Mouse (Mus musculus) CH12.LX (cell line): Measurements from ENCODE around the gene Hkdc1. TPM values are rescaled to one million over a fixed set of nuclear protein-coding genes. Genes with fewer than 3 reads are reported as not detected.

Experiments
- DNase-seq: peaks from one replicate; pipeline ENCODE4 v3.0.0-alpha.2; 2013; ENCODE audit errors: extremely low read depth
- H3K27ac ChIP-seq: 2 replicates; pipeline ENCODE4 v1.5.1; 2012; ENCODE audit warnings: low read depth, mild to moderate bottlenecking, control low read depth, moderate library complexity; ENCODE audit not compliant: insufficient read depth
- H3K27me3 ChIP-seq: replicated peaks from 2 replicates; pipeline ENCODE3; 2012; ENCODE audit warnings: inconsistent platforms
- H3K36me3 ChIP-seq, 2 experiments: replicated peaks in 1 of 2; 2 replicates each; pipeline versions ENCODE3 to v1.6.1; 2012; ENCODE audit warnings: inconsistent platforms in 1 of 2, low read length in 1 of 2, mild to moderate bottlenecking in 1 of 2, mixed read lengths in 1 of 2, moderate library complexity in 1 of 2; ENCODE audit not compliant: control insufficient read depth in 1 of 2, insufficient read depth in 1 of 2
- H3K4me1 ChIP-seq, 2 experiments: 2 replicates each; pipeline ENCODE4 v1.6.1; 2012; ENCODE audit warnings: inconsistent platforms in 1 of 2, moderate library complexity in 1 of 2; ENCODE audit not compliant: insufficient read depth in 2 of 2, control insufficient read depth in 1 of 2
- H3K4me2 ChIP-seq: 2 replicates; pipeline ENCODE4 v1.6.1; 2012; ENCODE audit warnings: low read depth, mild to moderate bottlenecking, control low read depth; ENCODE audit not compliant: poor library complexity, insufficient read depth, severe bottlenecking
- H3K4me3 ChIP-seq, 3 experiments: fragments of 150-350 bp in 1 of 3; sonication (generic) in 1 of 3; replicated peaks in 1 of 3; 2 replicates each; pipeline versions ENCODE3 to v1.5.1; 2011 to 2012; ENCODE audit warnings: low read depth in 2 of 3, low read length in 2 of 3, mild to moderate bottlenecking in 2 of 3, moderate library complexity in 2 of 3, control low read depth in 1 of 3, improper control_type of control experiment in 1 of 3, inconsistent platforms in 1 of 3, mixed read lengths in 1 of 3; ENCODE audit not compliant: poor library complexity in 1 of 3
- H3K79me2 ChIP-seq: replicated peaks from 2 replicates; pipeline ENCODE4 v1.6.1; 2012; ENCODE audit warnings: mild to moderate bottlenecking, moderate library complexity; ENCODE audit not compliant: control insufficient read depth, poor library complexity, insufficient read depth, severe bottlenecking; ENCODE audit errors: extremely low read depth
- H3K9ac ChIP-seq: 2 replicates; pipeline ENCODE4 v1.6.1; 2012; ENCODE audit warnings: low read depth, mild to moderate bottlenecking, control low read depth, moderate library complexity; ENCODE audit not compliant: insufficient read depth
- H3K9me3 ChIP-seq: replicated peaks from 2 replicates; pipeline ENCODE3; 2012; ENCODE audit warnings: low read length, inconsistent platforms, mixed read lengths
- BHLHE40 ChIP-seq: IDR thresholded peaks from 2 replicates; pipeline ENCODE4 v1.6.1; 2011; ENCODE audit warnings: mild to moderate bottlenecking, low read depth, low read length, improper control_type of control experiment
- CHD1 ChIP-seq: IDR thresholded peaks from 2 replicates; pipeline ENCODE4 v1.6.1; 2012; ENCODE audit warnings: low read depth, low read length, improper control_type of control experiment, inconsistent platforms
- CTCF ChIP-seq, 2 experiments: IDR thresholded peaks in 1 of 2; conservative IDR thresholded peaks in 1 of 2; 2 replicates each; pipeline ENCODE4 v1.5.1; 2011 to 2012; ENCODE audit warnings: low read depth in 2 of 2, low read length in 2 of 2, improper control_type of control experiment in 1 of 2, inconsistent platforms in 1 of 2, mild to moderate bottlenecking in 1 of 2, moderate library complexity in 1 of 2
- EP300 ChIP-seq: IDR thresholded peaks from 2 replicates; pipeline ENCODE4 v1.6.1; 2011; ENCODE audit warnings: low read length, improper control_type of control experiment
- ETS1 ChIP-seq: conservative IDR thresholded peaks from 2 replicates; pipeline ENCODE4 v1.6.1; 2012; ENCODE audit warnings: low read depth, mild to moderate bottlenecking, inconsistent platforms, low read length, improper control_type of control experiment, moderate library complexity
- JUN ChIP-seq: IDR thresholded peaks from 2 replicates; pipeline ENCODE4 v1.6.1; 2011; ENCODE audit warnings: low read depth, mild to moderate bottlenecking, low read length, improper control_type of control experiment, moderate library complexity; ENCODE audit not compliant: insufficient read depth
- KAT2A ChIP-seq: IDR thresholded peaks from 2 replicates; pipeline ENCODE4 v1.6.1; 2012; ENCODE audit warnings: low read length, improper control_type of control experiment, inconsistent platforms; ENCODE audit not compliant: insufficient replicate concordance
- MAFK ChIP-seq: IDR thresholded peaks from 2 replicates; pipeline ENCODE4 v1.6.1; 2011; ENCODE audit warnings: low read length, improper control_type of control experiment; ENCODE audit not compliant: insufficient replicate concordance
- MAX ChIP-seq: IDR thresholded peaks from 2 replicates; pipeline ENCODE4 v1.6.1; 2011; ENCODE audit warnings: low read length, improper control_type of control experiment
- MAZ ChIP-seq: IDR thresholded peaks from 2 replicates; pipeline ENCODE4 v1.6.1; 2012; ENCODE audit warnings: low read depth, mild to moderate bottlenecking, inconsistent platforms, low read length, improper control_type of control experiment, moderate library complexity
- MXI1 ChIP-seq: IDR thresholded peaks from 2 replicates; pipeline ENCODE4 v1.6.1; 2011; ENCODE audit warnings: mild to moderate bottlenecking, low read depth, low read length, improper control_type of control experiment
- MYC ChIP-seq: IDR thresholded peaks from 2 replicates; pipeline ENCODE4 v1.6.1; 2011; ENCODE audit warnings: low read depth, mild to moderate bottlenecking, improper control_type of control experiment, low read length
- PAX5 ChIP-seq: IDR thresholded peaks from 2 replicates; pipeline ENCODE4 v1.6.1; 2012; ENCODE audit warnings: low read length, inconsistent platforms, mixed read lengths
- RAD21 ChIP-seq: IDR thresholded peaks from 2 replicates; pipeline ENCODE4 v1.6.1; 2011; ENCODE audit warnings: low read depth, mild to moderate bottlenecking, low read length, improper control_type of control experiment, moderate library complexity
- RCOR1 ChIP-seq: conservative IDR thresholded peaks from 2 replicates; pipeline ENCODE4 v1.6.1; 2012; ENCODE audit warnings: low read depth, mild to moderate bottlenecking, inconsistent platforms, low read length, improper control_type of control experiment
- SIN3A ChIP-seq: IDR thresholded peaks from 2 replicates; pipeline ENCODE4 v1.6.1; 2012; ENCODE audit warnings: low read length, improper control_type of control experiment, inconsistent platforms
- SMC3 ChIP-seq: IDR thresholded peaks from 2 replicates; pipeline ENCODE4 v1.6.1; 2011; ENCODE audit warnings: low read depth, low read length, improper control_type of control experiment
- UBTF ChIP-seq: IDR thresholded peaks from 2 replicates; pipeline ENCODE4 v1.6.1; 2012; ENCODE audit warnings: low read depth, mild to moderate bottlenecking, inconsistent platforms, low read length, improper control_type of control experiment, moderate library complexity
- USF1 ChIP-seq: IDR thresholded peaks from 2 replicates; pipeline ENCODE4 v1.6.1; 2014; ENCODE audit warnings: low read depth, mild to moderate bottlenecking, inconsistent platforms, low read length, improper control_type of control experiment
- USF2 ChIP-seq: conservative IDR thresholded peaks from 2 replicates; pipeline ENCODE4 v1.6.1; 2011; ENCODE audit warnings: low read depth, low read length, improper control_type of control experiment
- ZC3H11A ChIP-seq: IDR thresholded peaks from 2 replicates; pipeline ENCODE4 v1.6.1; 2012; ENCODE audit warnings: low read depth, mild to moderate bottlenecking, inconsistent platforms, low read length, improper control_type of control experiment
- ZMIZ1 ChIP-seq: IDR thresholded peaks from 2 replicates; pipeline ENCODE4 v1.6.1; 2012; ENCODE audit warnings: low read depth, mild to moderate bottlenecking, inconsistent platforms, low read length, improper control_type of control experiment
- dilution Hi-C: fragments of 300-500 bp; cut with MboI; formaldehyde crosslinking; loops from 2 replicates; pipeline ENCODE4 v1.14.3; 2020; ENCODE audit warnings: low sequenced_read_pairs; ENCODE audit not compliant: extremely low pct_unique_long_range_greater_than_20kb, extremely low pct_ligation_motif_present
- in situ Hi-C: fragments of 300-500 bp; cut with MboI; formaldehyde crosslinking; loops from 3 replicates; pipeline ENCODE4 v1.14.3; 2019; ENCODE audit warnings: low sequenced_read_pairs, low pct_ligation_motif_present, low pct_unique_long_range_greater_than_20kb, mixed read lengths
- polyA plus RNA-seq: library from polyadenylated mRNA; unstranded; fragments of >175 nt; gene quantifications from 2 replicates; pipeline ENCODE4 v1.2.1, GENCODE M21; 2012; ENCODE audit warnings: low read depth; ENCODE audit not compliant: insufficient read length
- total RNA-seq, 2 experiments: library from RNA; depleted of rRNA; stranded (reverse); fragments of 300-350 nt in 1 of 2; fragments of >200 nt in 1 of 2; gene quantifications; 2 replicates each; pipeline ENCODE4 v1.2.3; 2012 to 2014

The Hkdc1 gene
- total and polyA plus RNA-seq, 3 experiments: not detected

GRCm38 (mm10) chr10:62379808-62380207 lies 42.5 kb downstream of the Hkdc1 start, which contains the start of gene Hk1:
Hk1 (minus strand) TSS chr10:62379908.
- no peaks in the 10 kb centered on the region for H3K36me3 ChIP-seq

GRCm38 (mm10) chr10:62358827-62359226 lies 63.5 kb downstream of the Hkdc1 start:
- in situ Hi-C loops: no loop called here
- H3K9me3 ChIP-seq: no peaks in the 10 kb centered on the region
- dilution Hi-C loops: no loop called here
- DNase-seq: no peak
- no peak overlapping the region for H3K27ac ChIP-seq
- H3K4me2 ChIP-seq: no peak overlapping the region
- no peaks in the 10 kb centered on the region for H3K4me1 ChIP-seq
- H3K4me3 ChIP-seq: no peak overlapping the region
- no peak overlapping the region for H3K9ac ChIP-seq
- H3K36me3 ChIP-seq: no peaks in the 10 kb centered on the region
- no peak for TF ChIP-seq KAT2A
- TF ChIP-seq SIN3A: 0 out of 2 replicates have a peak, but pooled peaks have one; percentile 20
- no peak for TF ChIP-seq MAZ
- no peak for TF ChIP-seq USF2
- TF ChIP-seq MAX: peak; percentile 31; the same call in 1 of the 2 replicates
- peak; percentile 94 for TF ChIP-seq BHLHE40
- peak; percentile 22 for TF ChIP-seq RAD21
- TF ChIP-seq MAFK: no peak
- no peak for TF ChIP-seq PAX5
- TF ChIP-seq CTCF (conservative IDR thresholded peaks at IDR 0.05 in 1 of 2, IDR thresholded peaks at IDR 0.05 in 1 of 2; ENCODE audit: low read depth in 2 of 2, low read length in 2 of 2): peak in 1 of 2 experiments; percentile 67; a peak in 2 of 4 replicates
- TF ChIP-seq ZMIZ1: no peak
- TF ChIP-seq USF1: no peak
- peak; percentile 47 for TF ChIP-seq SMC3
- 0 out of 2 replicates have a peak, but pooled peaks have one; percentile 21 for TF ChIP-seq MXI1
- TF ChIP-seq ETS1: no peak
- no peak for TF ChIP-seq MYC
- TF ChIP-seq JUN: no peak
- no peak for TF ChIP-seq ZC3H11A
- H3K79me2 ChIP-seq: no peaks in the 10 kb centered on the region
- no peaks in the 10 kb centered on the region for H3K27me3 ChIP-seq

More at GRCm38 (mm10) chr10:62379808-62380207, 42.5 kb downstream of the Hkdc1 start, which contains the start of gene Hk1:
- Histone ChIP-seq H3K27ac (no peak within 1 kb of the TSS), H3K4me1 (no peaks in the 10 kb centered on the region), H3K9ac (no peak within 1 kb of the TSS), H3K4me3 (no peak within 1 kb of the TSS), H3K9me3 (peaks cover 6% of the 10 kb centered on the region), H3K27me3 (peaks cover 27% of the 10 kb centered on the region), H3K4me2 (no peak within 1 kb of the TSS), H3K79me2 (no peaks in the 10 kb centered on the region)
- DNase-seq: no peak
- no peak for TF ChIP-seq RCOR1
- no peak for TF ChIP-seq CHD1
- TF ChIP-seq CTCF (conservative IDR thresholded peaks at IDR 0.05 in 1 of 2, IDR thresholded peaks at IDR 0.05 in 1 of 2; ENCODE audit: low read depth in 2 of 2, low read length in 2 of 2): no peak
- TF ChIP-seq UBTF: no peak
- TF ChIP-seq EP300: no peak
- dilution Hi-C loops (no loop called here), in situ Hi-C loops (loop anchor here (5.0 to 25.0 kb wide), 2 partner anchors 108 to 543 kb away; no protein-coding TSS in a partner anchor)
